Mouse (Mus musculus) embryonic fibroblast, embryonic 13.5 days (primary cell): ENCODE data around the gene Rae1.

ENCODE experiments used
- CTCF ChIP-seq: IDR thresholded peaks from 2 replicates; pipeline ENCODE4 v1.5.1; 2011; ENCODE audit warnings: mild to moderate bottlenecking, control low read depth, low read length, moderate library complexity, borderline replicate concordance; ENCODE audit not compliant: insufficient read depth
- POLR2A ChIP-seq: IDR thresholded peaks from 2 replicates; pipeline ENCODE4 v1.6.1; 2011; ENCODE audit warnings: low read depth, mild to moderate bottlenecking, control low read depth, low read length, moderate library complexity

- TF ChIP-seq CTCF: no peak
- no peak for TF ChIP-seq POLR2A
Observed at GRCm38 (mm10) chr2:173022056-173022681, 22.3 kb downstream of the Rae1 start.
